Mouse (Mus musculus) left cerebral cortex, postnatal 14 days (tissue): ENCODE results near the gene Tnfrsf14. TPM values are rescaled to one million over a fixed set of nuclear protein-coding genes. Genes with fewer than 3 reads are reported as not detected.

ENCODE experiments used
- DNase-seq, 2 experiments: peaks; one replicate each; pipeline ENCODE4 v3.0.0; 2021 to 2022; ENCODE audit warnings: low spot score in 2 of 2, mixed read lengths in 1 of 2
- intact Hi-C: fragments of 180-260 bp; cut with DNase I; formaldehyde crosslinking; loops from one replicate; pipeline ENCODE4 v1.15.1; 2025
- long read RNA-seq, 2 experiments: library from polyadenylated mRNA; stranded (forward); transcript quantifications; one replicate each; pipeline ENCODE4 v2.0.0; 2021
- total RNA-seq, 2 experiments: library from RNA; stranded (reverse); gene quantifications; 2 replicates each; pipeline ENCODE4 v1.2.3; 2021

Tnfrsf14 gene
- 1 to 10 TPM; 1.3 to 1.6 TPM for total RNA-seq
- long read RNA-seq, experiment 1: 0 reads
- long read RNA-seq, experiment 2: 0 reads

DNA sequence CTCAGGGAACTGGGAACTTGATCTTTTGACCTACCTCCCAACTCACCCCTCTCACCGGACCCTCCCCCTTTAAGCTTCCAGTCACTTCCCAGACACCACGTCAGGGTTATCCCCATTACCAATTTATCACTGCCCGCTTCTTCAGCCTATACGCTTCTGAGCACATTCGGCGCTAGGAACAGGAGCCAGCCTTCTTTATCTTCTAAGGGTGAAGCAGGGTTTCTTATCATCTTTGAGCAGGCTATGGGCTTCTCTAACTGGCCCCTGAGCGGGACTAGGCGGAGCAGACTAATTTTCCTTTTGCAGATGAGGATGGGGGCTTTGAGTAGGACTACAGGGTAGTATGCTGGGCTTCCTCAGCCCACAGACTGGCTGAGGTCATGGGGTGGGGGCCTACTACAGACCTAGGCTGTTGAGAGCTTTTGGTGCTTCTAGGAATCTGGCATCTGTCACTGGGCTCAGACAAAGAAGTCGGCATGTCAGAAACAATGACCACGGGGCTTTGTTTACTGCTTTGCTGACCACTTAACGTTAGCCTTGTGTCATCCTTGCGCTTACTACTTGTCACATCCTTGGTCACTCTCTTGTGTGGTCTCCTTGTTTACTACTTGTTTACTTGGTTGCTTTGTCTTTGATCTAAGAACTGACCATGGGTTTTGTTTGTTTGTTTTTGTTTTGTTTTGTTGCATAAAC is at the start of gene Tnfrsf14:
TSS of gene Tnfrsf14 (minus strand) at position 169 of the 693 bp plus-strand sequence.
- no peak for DNase-seq
- intact Hi-C loops: no loop called here

GRCm38 (mm10) chr4:154974163-154974611 is 45.8 kb upstream of the Tnfrsf14 start:
- intact Hi-C loops: no loop called here
- DNase-seq: no peak

GRCm38 (mm10) chr4:154972546-154972945 is 44.2 kb upstream of the Tnfrsf14 start:
- no peak for DNase-seq
- intact Hi-C loops: no loop called here

GRCm38 (mm10) chr4:154967173-154967572 is 38.8 kb upstream of the Tnfrsf14 start:
- peak; percentile 66 to 80 for DNase-seq
- intact Hi-C loops: loop anchor here (5.0 kb wide), 1 partner anchor 90 kb away; no protein-coding TSS in a partner anchor

- intact Hi-C loops: loop anchor here (5.0 kb wide), 1 partner anchor 89 kb away; no protein-coding TSS in a partner anchor
- no peak for DNase-seq
Measured at GRCm38 (mm10) chr4:154965856-154966255, 37.5 kb upstream of the Tnfrsf14 start.

DNA sequence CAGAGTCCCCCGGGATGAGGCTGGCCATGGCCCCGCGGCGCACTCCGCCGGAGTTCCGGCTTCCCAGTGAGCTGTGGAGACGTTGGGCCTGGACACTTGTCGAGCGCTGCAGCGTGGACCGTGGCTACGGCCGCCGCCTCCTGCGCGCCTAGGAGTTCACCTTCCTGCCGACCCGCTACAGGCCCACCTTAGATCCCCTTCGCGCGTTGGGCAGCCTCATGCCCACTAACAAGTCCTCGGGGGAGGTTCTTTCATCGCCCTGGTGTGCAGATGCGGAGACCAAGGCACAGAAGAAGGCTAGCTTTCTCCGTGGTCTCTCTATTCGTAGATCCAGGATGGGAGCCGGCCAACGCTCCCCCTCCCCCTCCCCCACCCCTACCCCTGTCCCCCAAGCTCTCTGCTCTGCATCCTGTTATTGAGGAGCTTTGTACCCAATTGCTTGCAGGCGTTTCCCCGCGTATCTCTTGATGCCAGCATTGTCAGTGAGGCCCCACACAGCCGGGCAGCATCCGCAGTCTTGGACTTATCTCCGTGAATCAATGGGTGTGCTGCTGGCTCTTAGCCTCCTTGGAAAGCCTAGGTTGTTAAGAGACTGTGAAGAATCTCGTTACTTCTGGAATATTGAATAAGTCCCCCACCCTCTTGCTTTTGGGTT is 36.3 kb upstream of the Tnfrsf14 start:
- intact Hi-C loops: loop anchor here (5.0 kb wide), 1 partner anchor 87 kb away; no protein-coding TSS in a partner anchor
- no peak for DNase-seq

DNA sequence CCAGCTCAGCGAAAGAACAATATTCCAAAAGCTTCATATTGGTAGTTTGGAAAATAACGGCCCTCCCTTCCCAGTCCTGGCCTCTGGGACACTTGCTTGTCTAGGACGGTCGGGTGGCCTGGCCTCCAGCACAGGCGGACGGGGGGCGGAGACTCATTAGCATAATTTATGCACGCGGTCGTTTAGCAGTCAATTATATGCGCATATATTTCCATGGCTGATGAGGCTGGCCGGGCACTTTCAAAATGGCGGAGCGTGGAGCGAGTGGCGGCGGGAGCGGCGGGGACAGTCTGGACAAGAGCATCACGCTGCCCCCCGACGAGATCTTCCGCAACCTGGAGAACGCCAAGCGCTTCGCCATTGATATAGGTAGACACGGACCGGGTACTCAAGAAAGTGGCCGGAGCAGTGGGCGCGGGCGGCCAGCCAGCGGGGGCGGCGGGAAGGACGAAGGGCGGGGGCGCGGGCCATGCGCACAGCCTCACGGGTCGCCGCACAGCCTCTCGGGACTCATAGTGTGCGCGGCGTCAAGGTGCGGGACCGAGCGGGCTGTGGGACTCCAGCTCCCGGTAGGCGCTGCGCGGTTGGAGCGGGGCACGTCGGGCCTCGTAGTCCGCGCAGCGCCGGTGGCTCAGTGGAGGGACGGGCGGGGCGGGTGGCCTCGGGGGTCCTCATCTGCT is 35.7 kb upstream of the Tnfrsf14 start, which contains the start of gene Pank4:
TSS of gene Pank4 (plus strand) at position 223 of the 680 bp plus-strand sequence.
- peak; percentile 93 for DNase-seq
- intact Hi-C loops: no loop called here

DNA sequence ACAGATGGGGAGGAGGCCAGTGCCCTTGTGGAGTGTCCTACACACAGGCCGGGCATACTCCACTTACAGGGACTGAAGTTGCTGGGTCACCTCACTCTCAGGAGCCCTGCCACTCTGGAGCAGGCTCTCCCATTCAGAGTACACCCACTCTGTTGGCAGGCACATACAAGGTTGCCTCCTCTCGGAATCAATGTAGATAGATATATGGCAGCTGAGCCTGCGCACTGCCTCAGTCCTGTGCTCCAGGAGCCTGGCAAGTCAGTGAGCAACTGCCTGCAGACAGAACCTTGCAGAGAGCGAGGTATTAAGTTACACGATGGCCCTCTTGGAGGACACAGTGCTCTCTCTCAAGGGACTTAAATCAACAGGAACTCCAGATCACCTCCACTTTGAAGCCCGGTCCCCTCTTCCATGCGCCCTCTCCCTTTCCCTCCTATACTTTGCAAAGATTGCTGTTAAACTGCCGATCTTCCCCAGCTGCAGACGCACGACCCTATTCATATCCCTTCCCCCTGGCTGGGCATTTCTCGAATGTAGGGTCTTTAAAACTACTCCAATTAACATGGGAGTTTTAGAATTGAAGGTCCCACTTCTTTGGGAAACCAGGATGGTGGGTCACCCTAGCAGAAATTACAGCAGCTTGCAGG is 35.0 kb upstream of the Tnfrsf14 start:
- intact Hi-C loops: no loop called here
- DNase-seq: peak in 1 of 2 experiments; percentile 50

GRCm38 (mm10) chr4:154962683-154963082 is 34.3 kb upstream of the Tnfrsf14 start:
- DNase-seq: no peak
- intact Hi-C loops: no loop called here

DNA sequence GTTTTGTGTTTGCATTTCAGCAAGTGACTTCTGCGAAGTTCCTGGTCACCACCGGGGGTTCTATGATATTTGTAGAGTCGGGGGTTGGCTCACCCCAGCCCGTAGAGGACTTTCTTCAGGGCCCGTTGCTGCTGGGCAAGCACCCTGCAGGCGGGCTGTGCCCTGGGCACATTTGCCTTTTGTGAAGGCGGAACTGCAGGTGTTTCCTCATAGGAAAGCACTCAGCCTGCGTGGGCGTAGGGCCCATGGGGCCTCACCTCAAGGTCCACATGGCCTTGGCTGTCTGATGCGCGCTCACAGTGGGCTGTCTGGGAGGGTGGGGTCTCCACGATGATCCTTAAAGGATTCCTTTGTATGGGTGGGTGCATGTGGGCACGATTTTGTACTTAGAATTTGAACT is 33.5 kb upstream of the Tnfrsf14 start:
- intact Hi-C loops: no loop called here

GRCm38 (mm10) chr4:154961226-154961738 is 32.9 kb upstream of the Tnfrsf14 start:
- intact Hi-C loops: no loop called here
- DNase-seq: no peak

More for the DNA sequence above, 33.5 kb upstream of the Tnfrsf14 start:
- no peak for DNase-seq

GRCm38 (mm10) chr4:154960690-154961225 is 32.4 kb upstream of the Tnfrsf14 start, which contains the start of gene Hes5:
Hes5 (plus strand) TSS chr4:154960923.
- intact Hi-C loops: no loop called here
- peak in 1 of 2 experiments; percentile 71 for DNase-seq

GRCm38 (mm10) chr4:154960021-154960689 is 31.8 kb upstream of the Tnfrsf14 start:
- intact Hi-C loops: no loop called here
- DNase-seq: no peak

GRCm38 (mm10) chr4:154958621-154959020 is 30.3 kb upstream of the Tnfrsf14 start:
- no peak for DNase-seq
- intact Hi-C loops: no loop called here

- DNase-seq: peak; percentile 69 to 78
- intact Hi-C loops: no loop called here
Measured at GRCm38 (mm10) chr4:154958171-154958570, 29.8 kb upstream of the Tnfrsf14 start.

DNA sequence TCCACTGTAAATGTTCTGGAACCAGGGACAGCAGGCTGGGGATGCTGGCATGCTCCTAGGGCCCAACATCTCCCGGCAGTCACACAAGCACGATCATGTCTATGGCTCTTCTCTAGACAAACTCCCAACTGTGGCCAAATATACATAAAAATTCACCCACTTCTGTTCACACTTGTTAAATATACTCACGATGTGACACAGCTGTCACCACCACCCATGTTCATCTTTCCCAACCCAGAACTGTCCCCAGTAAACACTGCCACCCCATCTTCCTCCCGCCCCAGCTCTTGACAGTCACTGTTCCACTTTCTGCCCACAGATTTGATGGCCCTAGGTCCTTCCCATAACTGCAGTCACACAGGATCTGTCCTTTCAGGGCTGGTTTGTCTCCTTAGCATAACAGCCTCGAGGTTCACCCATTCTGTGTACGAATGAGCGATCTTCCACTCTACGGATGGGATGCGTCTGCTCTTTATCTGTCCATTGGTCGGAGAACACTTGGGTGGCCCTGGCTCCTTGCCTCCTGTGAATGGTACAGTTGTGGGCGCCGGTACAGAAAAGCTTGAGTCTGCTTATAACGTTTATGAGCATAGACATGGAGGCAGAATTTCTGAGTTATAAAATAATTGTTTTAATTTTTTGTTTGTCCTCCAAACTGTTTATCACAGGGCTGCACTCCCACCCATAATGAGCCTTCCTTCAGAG is 29.1 kb upstream of the Tnfrsf14 start:
- intact Hi-C loops: no loop called here
- peak; percentile 40 to 82 for DNase-seq

DNA sequence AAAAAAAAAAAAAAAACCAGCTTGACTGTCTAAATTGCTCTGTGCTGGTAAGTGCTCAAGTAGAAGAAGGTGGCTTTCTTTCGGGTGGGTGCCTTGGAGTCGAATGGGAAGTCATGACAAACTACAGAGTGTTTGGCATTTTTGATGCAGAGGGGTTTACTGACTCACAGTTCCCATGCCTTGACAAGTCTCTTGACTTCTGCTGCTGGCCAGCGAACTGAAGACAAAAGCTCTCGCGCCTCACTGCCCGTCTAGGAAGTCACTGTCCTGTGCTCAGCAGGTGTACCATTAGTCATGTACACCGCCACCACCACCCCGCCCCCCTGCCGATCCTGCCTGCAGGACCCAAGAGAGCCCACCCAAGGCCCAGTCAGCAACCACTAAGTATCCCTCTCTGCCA is 28.2 kb upstream of the Tnfrsf14 start:
- intact Hi-C loops: no loop called here
- DNase-seq: no peak
